Mouse (Mus musculus): ENCODE measurements at regions not wholly inside any gene's neighbourhood (a gene's known extent, or its start where the extent isn't known, plus 50 kb on each side); places are given as distances from the start of the nearest gene placed in this dataset.
"Not testable (repeated sequence)": the region's sequence is repeated elsewhere in the genome, so short reads cannot be mapped to it uniquely, and the experiment has no call there.

- 52% methylated on average over 2 of the region's 2 CpGs for WGBS
- DNase-seq (ENCODE audit: low spot score) (no peak), ATAC-seq (replicated peaks; ENCODE audit: low FRiP score) (no peak)
- Histone ChIP-seq H3K27me3 (replicated peaks; ENCODE audit: control insufficient read depth, insufficient read depth, low read length) (no peaks in the 10 kb centered on the region), H3K36me3 (ENCODE audit: control insufficient read depth, insufficient read depth, low read length) (no peaks in the 10 kb centered on the region), H3K4me3 (ENCODE audit: low read depth, low read length) (no peak overlapping the region), H3K9me3 (ENCODE audit: control insufficient read depth, low read length) (no peaks in the 10 kb centered on the region), H3K9ac (ENCODE audit: low read depth, low read length) (no peak overlapping the region), H3K27ac (ENCODE audit: low read depth, low read length) (no peak overlapping the region), H3K4me1 (replicated peaks; ENCODE audit: control insufficient read depth, insufficient read depth, low read length) (no peaks in the 10 kb centered on the region), H3K4me2 (no peak overlapping the region)
Observed at GRCm38 (mm10) chr8:37099727-37100126, 106.3 kb downstream of the AI429214 start.

- not testable (repeated sequence) for H3K36me3 ChIP-seq (ENCODE audit: control insufficient read depth, insufficient read depth, low read length); H3K4me1 ChIP-seq (replicated peaks; ENCODE audit: control insufficient read depth, insufficient read depth, low read length); H3K9ac ChIP-seq (ENCODE audit: low read depth, low read length); H3K27ac ChIP-seq (ENCODE audit: low read depth, low read length); H3K9me3 ChIP-seq (ENCODE audit: control insufficient read depth, low read length); H3K4me2 ChIP-seq; H3K4me3 ChIP-seq (ENCODE audit: low read depth, low read length); ATAC-seq (replicated peaks; ENCODE audit: low FRiP score); DNase-seq (ENCODE audit: low spot score); H3K27me3 ChIP-seq (replicated peaks; ENCODE audit: control insufficient read depth, insufficient read depth, low read length)
Observed at GRCm38 (mm10) chr8:37112386-37112785, 119.0 kb downstream of the AI429214 start.

- Histone ChIP-seq H3K9me3 (ENCODE audit: control insufficient read depth, low read length) (no peaks in the 10 kb centered on the region), H3K4me2 (no peak overlapping the region)
- ATAC-seq (replicated peaks; ENCODE audit: low FRiP score) = no peak
Observed at GRCm38 (mm10) chr8:37125834-37126233, 132.4 kb downstream of the AI429214 start.

GRCm38 (mm10) chr8:37129670-37130069 lies 136.3 kb downstream of the AI429214 start:
- 82% methylated on average over 1 of the region's 1 CpGs for WGBS
- ATAC-seq (replicated peaks; ENCODE audit: low FRiP score) = no peak
- Histone ChIP-seq H3K27ac (ENCODE audit: low read depth, low read length) (no peak overlapping the region), H3K9me3 (ENCODE audit: control insufficient read depth, low read length) (no peaks in the 10 kb centered on the region), H3K27me3 (replicated peaks; ENCODE audit: control insufficient read depth, insufficient read depth, low read length) (no peaks in the 10 kb centered on the region), H3K36me3 (ENCODE audit: control insufficient read depth, insufficient read depth, low read length) (no peaks in the 10 kb centered on the region), H3K9ac (ENCODE audit: low read depth, low read length) (no peak overlapping the region), H3K4me2 (no peak overlapping the region), H3K4me1 (replicated peaks; ENCODE audit: control insufficient read depth, insufficient read depth, low read length) (no peaks in the 10 kb centered on the region), H3K4me3 (ENCODE audit: low read depth, low read length) (no peak overlapping the region)
- DNase-seq (ENCODE audit: low spot score) = no peak

More at GRCm38 (mm10) chr8:37125834-37126233, 132.4 kb downstream of the AI429214 start:
- no peak overlapping the region for H3K27ac ChIP-seq (ENCODE audit: low read depth, low read length)
- H3K4me3 ChIP-seq (ENCODE audit: low read depth, low read length) = no peak overlapping the region
- no peak overlapping the region for H3K9ac ChIP-seq (ENCODE audit: low read depth, low read length)
- no peaks in the 10 kb centered on the region for H3K36me3 ChIP-seq (ENCODE audit: control insufficient read depth, insufficient read depth, low read length)
- no peaks in the 10 kb centered on the region for H3K27me3 ChIP-seq (replicated peaks; ENCODE audit: control insufficient read depth, insufficient read depth, low read length)
- no peak for DNase-seq (ENCODE audit: low spot score)
- H3K4me1 ChIP-seq (replicated peaks; ENCODE audit: control insufficient read depth, insufficient read depth, low read length) = no peaks in the 10 kb centered on the region

GRCm38 (mm10) chr8:37131988-37132387 lies 138.6 kb downstream of the AI429214 start:
- H3K4me2 ChIP-seq = no peak overlapping the region
- WGBS = 29% methylated on average over 4 of the region's 4 CpGs
- no peak overlapping the region for H3K4me3 ChIP-seq (ENCODE audit: low read depth, low read length)
- DNase-seq (ENCODE audit: low spot score) = no peak
- no peaks in the 10 kb centered on the region for H3K36me3 ChIP-seq (ENCODE audit: control insufficient read depth, insufficient read depth, low read length)
- no peak overlapping the region for H3K27ac ChIP-seq (ENCODE audit: low read depth, low read length)
- no peaks in the 10 kb centered on the region for H3K4me1 ChIP-seq (replicated peaks; ENCODE audit: control insufficient read depth, insufficient read depth, low read length)
- H3K9me3 ChIP-seq (ENCODE audit: control insufficient read depth, low read length) = no peaks in the 10 kb centered on the region
- no peaks in the 10 kb centered on the region for H3K27me3 ChIP-seq (replicated peaks; ENCODE audit: control insufficient read depth, insufficient read depth, low read length)
- ATAC-seq (replicated peaks; ENCODE audit: low FRiP score) = no peak
- no peak overlapping the region for H3K9ac ChIP-seq (ENCODE audit: low read depth, low read length)

- H3K9me3 ChIP-seq (ENCODE audit: control insufficient read depth, low read length) = no peaks in the 10 kb centered on the region
- DNase-seq (ENCODE audit: low spot score) (no peak), ATAC-seq (replicated peaks; ENCODE audit: low FRiP score) (no peak)
- no peak overlapping the region for H3K4me2 ChIP-seq
- 74% methylated on average over 8 of the region's 8 CpGs for WGBS
- no peak overlapping the region for H3K4me3 ChIP-seq (ENCODE audit: low read depth, low read length)
- H3K36me3 ChIP-seq (ENCODE audit: control insufficient read depth, insufficient read depth, low read length) = no peaks in the 10 kb centered on the region
- H3K9ac ChIP-seq (ENCODE audit: low read depth, low read length) = no peak overlapping the region
- no peaks in the 10 kb centered on the region for H3K27me3 ChIP-seq (replicated peaks; ENCODE audit: control insufficient read depth, insufficient read depth, low read length)
- H3K4me1 ChIP-seq (replicated peaks; ENCODE audit: control insufficient read depth, insufficient read depth, low read length) = no peaks in the 10 kb centered on the region
- no peak overlapping the region for H3K27ac ChIP-seq (ENCODE audit: low read depth, low read length)
Observed at GRCm38 (mm10) chr8:37134192-37134964, 141.0 kb downstream of the AI429214 start.

- Histone ChIP-seq H3K4me3 (ENCODE audit: low read depth, low read length) (no peak overlapping the region), H3K27ac (ENCODE audit: low read depth, low read length) (no peak overlapping the region), H3K36me3 (ENCODE audit: control insufficient read depth, insufficient read depth, low read length) (no peaks in the 10 kb centered on the region), H3K4me2 (no peak overlapping the region), H3K9ac (ENCODE audit: low read depth, low read length) (no peak overlapping the region), H3K4me1 (replicated peaks; ENCODE audit: control insufficient read depth, insufficient read depth, low read length) (no peaks in the 10 kb centered on the region), H3K9me3 (ENCODE audit: control insufficient read depth, low read length) (no peaks in the 10 kb centered on the region), H3K27me3 (replicated peaks; ENCODE audit: control insufficient read depth, insufficient read depth, low read length) (no peaks in the 10 kb centered on the region)
- DNase-seq (ENCODE audit: low spot score) (no peak), ATAC-seq (replicated peaks; ENCODE audit: low FRiP score) (no peak)
- 82% methylated on average over 1 of the region's 1 CpGs for WGBS
Observed at GRCm38 (mm10) chr8:37150286-37150685, 156.9 kb downstream of the AI429214 start.

- H3K36me3 ChIP-seq (ENCODE audit: control insufficient read depth, insufficient read depth, low read length) = no peaks in the 10 kb centered on the region
- no peak overlapping the region for H3K27ac ChIP-seq (ENCODE audit: low read depth, low read length)
- no peak overlapping the region for H3K9ac ChIP-seq (ENCODE audit: low read depth, low read length)
- no peak overlapping the region for H3K4me2 ChIP-seq
- DNase-seq (ENCODE audit: low spot score) = no peak
- ATAC-seq (replicated peaks; ENCODE audit: low FRiP score) = no peak
- no peak overlapping the region for H3K4me3 ChIP-seq (ENCODE audit: low read depth, low read length)
- H3K9me3 ChIP-seq (ENCODE audit: control insufficient read depth, low read length) = no peaks in the 10 kb centered on the region
- H3K27me3 ChIP-seq (replicated peaks; ENCODE audit: control insufficient read depth, insufficient read depth, low read length) = no peaks in the 10 kb centered on the region
- no peaks in the 10 kb centered on the region for H3K4me1 ChIP-seq (replicated peaks; ENCODE audit: control insufficient read depth, insufficient read depth, low read length)
- 84% methylated on average over 7 of the region's 7 CpGs for WGBS
Observed at GRCm38 (mm10) chr8:37154361-37154760, 161.0 kb downstream of the AI429214 start.

GRCm38 (mm10) chr8:37154946-37155345 lies 161.5 kb downstream of the AI429214 start:
- H3K4me2 ChIP-seq = no peak overlapping the region
- H3K4me3 ChIP-seq (ENCODE audit: low read depth, low read length) = no peak overlapping the region
- H3K4me1 ChIP-seq (replicated peaks; ENCODE audit: control insufficient read depth, insufficient read depth, low read length) = no peaks in the 10 kb centered on the region
- ATAC-seq (replicated peaks; ENCODE audit: low FRiP score) (no peak), DNase-seq (ENCODE audit: low spot score) (no peak)
- H3K36me3 ChIP-seq (ENCODE audit: control insufficient read depth, insufficient read depth, low read length) = no peaks in the 10 kb centered on the region
- H3K27ac ChIP-seq (ENCODE audit: low read depth, low read length) = no peak overlapping the region
- H3K27me3 ChIP-seq (replicated peaks; ENCODE audit: control insufficient read depth, insufficient read depth, low read length) = no peaks in the 10 kb centered on the region
- no peaks in the 10 kb centered on the region for H3K9me3 ChIP-seq (ENCODE audit: control insufficient read depth, low read length)
- H3K9ac ChIP-seq (ENCODE audit: low read depth, low read length) = no peak overlapping the region
- WGBS = 85% methylated on average over 8 of the region's 8 CpGs

Measured in liver, embryonic 11.5 days (tissue).